Mouse (Mus musculus) ZHBTc4 (cell line): ENCODE measurements around the gene Uba1.

Experiments used
- DNase-seq: peaks from one replicate; pipeline ENCODE4 v3.0.0-alpha.2; 2011; ENCODE audit warnings: low read depth, low spot score

Gene Uba1

DNA sequence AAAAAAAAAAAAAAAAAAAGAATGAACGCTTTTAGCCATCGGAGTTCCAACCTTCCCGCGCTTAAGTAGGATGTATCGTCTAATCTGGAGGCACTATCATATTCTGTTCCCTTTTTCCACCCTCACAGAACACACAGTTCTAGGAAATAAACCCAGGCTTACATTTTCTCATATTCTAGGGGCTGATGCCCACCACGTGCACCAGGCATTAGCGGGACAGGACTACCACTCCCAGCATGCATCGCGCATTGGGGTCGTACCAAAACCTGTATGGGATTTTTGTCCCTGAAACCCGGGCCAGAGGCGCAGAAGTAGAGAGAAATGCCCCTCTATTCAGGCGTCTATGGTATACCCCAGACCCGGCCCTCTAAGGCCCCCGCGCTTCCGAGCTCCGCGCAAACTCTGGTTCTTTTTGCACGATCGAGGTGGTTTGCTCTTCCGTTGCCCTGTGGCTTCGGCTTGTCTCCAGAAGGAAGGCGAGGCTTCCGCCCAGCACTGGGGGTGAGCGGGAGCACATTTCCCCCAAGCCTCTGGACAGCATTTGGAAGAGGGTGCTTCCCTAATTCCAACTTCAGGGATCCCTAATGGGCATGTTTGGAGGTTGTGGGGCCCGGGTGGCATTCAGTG is at the start of gene Uba1:
Gene Uba1 (plus strand): TSS at position 301 of the 627 bp plus-strand sequence.
- peak; percentile 93 for DNase-seq

DNA sequence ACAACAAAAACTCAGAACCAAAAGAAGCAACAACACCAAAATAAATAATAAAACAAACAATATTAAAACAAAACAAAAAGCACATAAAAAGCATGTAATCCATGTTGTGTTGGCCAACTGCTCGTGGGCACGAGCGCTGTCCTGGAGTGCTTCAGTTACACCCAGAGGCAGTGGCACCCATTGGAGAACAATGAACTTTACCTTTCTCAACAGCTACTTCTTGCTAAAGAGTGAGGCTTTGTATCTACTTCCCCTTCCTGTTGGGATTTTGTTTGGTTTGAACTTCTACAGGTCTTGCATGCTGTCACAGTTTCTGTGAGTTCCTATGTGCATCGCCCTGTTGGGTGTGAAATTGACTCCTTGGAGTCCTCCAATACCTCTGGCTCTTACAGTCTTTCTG is 49.6 kb upstream of the Uba1 start:
- DNase-seq = no peak

DNA sequence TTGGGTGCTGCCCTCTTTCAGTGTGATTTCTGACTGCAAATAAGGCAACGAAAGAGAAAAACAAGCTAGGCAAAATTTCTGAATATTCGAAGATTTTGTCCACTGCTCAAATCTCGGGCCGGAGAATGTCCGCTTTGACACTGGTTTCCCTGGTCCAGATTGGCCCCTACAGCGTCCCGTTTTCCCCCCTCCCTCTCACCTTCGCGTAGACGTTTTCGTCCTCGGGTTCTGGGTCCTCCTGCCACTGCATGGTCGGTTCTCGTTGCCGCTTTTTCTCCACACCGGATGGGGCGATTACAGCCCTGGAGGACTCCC is 41.3 kb upstream of the Uba1 start:
- no peak for DNase-seq

DNA sequence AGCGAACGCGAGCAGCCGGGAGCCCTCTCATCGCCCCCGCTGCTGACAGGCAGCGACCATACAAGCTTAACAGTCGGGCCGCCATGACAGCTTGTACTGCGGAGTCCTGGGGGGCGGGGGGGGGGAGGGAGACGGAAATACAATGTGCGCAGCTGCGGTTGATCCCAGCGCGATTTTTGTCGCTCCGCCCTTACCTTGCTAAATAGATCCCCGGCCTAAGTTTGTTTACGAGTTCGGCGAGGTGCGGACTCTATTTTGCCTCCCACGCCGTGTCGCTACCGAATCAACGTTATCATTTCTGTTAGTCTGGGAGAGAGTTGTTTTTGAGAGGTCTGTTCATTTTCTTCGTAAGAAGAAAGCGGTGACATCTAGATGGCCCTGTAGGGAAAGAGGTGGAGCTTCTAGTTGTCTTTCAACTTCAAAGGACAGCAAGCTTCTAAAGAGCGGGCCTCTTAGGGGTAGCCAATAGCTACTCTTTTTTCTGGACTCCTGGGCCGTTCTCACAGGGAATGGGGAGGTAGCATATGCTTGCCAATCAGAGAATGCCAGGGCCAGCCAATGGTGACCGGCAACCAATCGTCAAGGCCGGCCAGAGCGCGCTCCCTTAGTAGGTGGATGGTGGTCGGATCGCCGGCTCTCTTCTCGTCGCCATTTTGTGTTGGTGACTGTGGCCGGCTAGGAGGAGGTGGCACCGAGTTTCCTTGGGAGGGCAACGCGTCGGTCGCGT is 40.8 kb upstream of the Uba1 start, which contains the start of the genes Rbm10 and Ndufb11:
Gene Rbm10 (plus strand): TSS at position 328 of the 727 bp plus-strand sequence.
Gene Ndufb11 (minus strand): TSS at position 444 of the 727 bp plus-strand sequence.
- peak; percentile 89 for DNase-seq

DNA sequence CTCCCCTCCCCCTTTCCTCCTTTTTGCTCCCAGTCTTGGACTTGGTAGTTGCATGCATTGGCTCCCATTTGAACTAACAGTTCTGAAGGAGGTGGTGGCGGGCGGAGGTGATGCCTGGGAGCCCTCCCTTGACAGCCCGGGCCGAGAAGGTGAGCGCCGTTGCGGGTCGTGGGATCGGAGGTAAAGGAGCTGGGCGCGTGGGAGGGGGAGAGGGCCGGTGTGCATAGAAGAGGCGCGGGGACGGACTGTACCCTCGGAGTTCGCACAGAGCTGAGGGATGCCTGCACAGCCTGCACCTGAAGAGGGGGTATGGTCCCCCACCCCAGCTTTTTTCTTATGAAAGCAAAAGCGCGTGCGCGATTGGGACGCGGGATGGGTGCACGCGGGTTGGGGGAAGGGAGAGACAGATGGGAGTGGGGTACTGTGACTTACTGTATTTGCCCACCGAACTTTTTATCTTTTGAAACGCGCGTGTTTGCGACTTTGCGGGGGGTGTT is 40.2 kb upstream of the Uba1 start:
- DNase-seq = no peak

DNA sequence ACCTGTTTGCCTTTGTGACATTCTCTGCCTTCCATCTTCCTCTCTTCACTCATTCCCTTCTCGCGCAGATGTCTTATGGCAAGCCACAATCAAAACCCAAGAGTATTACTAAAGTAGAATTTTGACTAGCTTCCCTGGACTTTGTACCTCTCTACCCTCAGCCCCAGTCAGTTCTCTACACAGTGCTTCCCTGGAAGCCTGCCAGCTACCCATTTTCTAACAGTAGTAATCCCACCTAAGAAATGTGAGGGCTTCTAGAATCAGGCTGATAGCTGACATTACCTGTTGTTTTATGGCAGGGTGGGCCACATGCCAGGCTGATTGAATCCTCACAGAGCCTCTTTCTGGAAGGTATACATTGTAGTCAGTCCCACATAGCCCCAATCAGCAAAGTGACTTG is 20.0 kb upstream of the Uba1 start:
- no peak for DNase-seq

DNA sequence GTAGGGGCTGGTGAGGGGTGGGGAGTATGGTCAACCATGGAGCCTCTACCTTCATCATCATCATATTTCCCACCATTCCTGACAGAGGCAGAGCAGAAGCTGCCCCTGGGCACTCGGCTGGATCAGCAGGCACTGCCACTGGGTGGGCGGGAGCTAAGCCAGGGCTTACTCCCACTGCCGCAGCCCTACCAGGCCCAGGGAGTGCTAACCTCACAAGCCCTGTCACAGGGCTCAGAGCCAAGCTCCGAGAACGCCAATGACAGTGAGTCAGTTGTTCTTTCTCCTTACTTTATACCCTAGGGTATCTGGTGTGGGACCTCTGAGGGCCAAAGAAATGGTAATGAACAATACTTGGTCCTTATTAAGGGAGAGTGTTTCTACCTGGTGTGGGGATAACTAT is 13.3 kb upstream of the Uba1 start:
- DNase-seq = no peak

DNA sequence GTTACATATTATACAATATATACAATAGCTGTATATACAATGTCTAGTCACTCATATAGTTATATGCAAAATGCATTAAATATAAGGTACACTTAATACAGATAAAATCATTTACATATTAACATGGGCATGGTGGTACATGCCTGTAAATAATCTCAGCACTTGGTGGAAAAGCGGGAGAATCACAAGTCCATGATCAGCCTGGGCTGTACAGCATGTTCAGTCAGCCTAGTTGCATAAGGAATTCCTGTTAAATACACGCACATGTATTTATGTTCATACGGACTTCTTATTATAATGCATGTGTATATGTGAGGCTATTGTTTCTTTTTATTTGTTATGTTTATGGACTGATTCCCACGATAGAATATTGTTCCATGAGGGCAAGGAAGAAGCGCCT is 533 bp upstream of the Uba1 start:
- DNase-seq = no peak

DNA sequence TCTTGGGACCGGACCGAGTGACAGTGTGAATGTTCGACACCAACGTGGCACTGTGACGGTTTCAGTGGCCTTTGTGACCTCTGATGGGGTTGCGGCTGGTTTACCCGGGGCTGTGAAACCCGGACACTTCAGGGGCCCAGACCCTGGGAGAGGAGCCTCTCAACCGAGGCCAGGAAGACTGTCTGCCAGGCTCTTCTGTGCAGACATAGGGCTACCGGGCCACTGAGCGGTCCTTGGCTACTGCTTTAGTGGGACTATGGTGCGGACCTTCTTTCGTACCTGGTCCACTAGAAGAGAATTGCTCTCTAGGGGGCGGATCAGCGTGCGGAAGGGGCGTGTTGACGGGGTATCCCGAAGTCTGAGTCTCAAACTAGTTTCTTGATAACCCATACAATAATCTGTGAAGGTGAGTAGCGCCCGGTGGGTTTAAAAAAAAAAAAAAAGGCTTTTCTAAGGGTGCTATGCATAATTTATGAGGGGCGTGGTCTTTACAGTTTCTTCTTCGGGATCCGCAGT is 823 bp downstream of the Uba1 start:
- peak; percentile 34 for DNase-seq

DNA sequence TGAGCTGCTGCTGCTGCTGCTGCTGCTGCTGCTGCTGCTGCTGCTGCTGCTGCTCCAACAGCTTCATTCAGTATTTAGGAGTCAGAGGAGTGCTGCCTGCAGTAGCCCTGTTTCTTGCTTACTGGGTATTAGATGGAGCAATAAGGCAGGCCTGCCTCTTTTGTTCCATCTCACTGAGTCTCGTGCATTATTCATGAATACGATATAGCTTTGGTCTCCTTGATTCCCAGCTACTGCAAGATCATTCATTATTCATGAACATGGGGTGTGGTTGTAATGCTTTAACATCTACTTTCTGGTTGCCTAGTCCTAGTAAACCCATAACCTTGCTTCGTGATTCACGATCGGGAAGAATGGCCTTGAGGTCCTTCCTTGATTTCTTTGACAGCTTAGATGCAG is 4.2 kb downstream of the Uba1 start:
- DNase-seq = no peak

DNA sequence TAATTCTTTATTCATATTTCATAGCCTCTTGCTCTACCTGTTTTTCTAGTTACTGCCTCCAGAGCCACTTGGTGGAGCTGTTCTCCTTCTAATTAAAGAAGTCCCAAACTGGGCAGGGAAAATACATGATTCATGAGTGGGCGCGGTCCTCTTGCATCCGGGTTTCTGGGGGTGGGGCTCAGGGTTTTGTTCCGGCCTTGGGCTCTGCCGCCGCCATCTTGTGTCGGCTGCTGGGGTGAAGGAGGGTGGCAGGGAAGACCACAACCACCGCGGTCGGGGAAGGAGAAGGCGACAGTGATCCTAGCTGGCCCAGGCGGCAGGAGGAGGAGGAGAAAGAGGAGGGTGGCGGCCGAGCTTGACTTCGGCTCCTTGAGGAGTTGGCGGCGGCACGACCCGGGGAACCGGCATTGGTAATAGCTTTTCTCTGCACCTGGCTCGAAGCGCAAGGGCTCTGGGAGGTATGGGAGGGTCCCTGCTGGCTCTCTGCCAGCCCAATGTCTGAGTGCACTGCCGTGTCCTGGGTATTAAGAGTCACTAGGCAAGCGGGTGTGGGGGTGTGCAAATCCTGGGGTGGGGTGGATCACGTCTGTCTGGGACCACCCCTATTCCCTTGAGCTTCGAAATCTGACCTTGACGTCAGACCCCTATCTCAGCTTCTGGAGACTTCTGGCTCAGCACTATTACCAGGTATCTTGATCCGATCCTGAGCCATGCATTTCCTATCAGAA is 4.8 kb downstream of the Uba1 start:
- peak; percentile 93 for DNase-seq

DNA sequence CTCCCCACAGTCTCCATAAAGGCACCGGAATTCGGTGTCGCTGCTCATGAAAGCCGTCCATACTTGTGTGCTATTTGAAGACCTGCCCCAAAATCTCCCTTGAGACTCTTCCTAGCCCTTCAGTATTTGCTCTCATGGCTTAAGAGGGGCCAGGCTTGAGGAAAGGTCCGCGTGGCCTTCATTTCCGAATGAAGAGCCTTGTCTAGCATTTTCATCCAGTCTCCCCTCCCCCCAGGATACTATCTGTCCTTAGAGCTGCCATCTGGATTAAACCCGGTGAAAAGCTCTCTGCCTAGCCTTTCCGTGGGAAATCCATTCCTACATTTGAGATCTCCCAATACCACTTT is 5.3 kb downstream of the Uba1 start:
- no peak for DNase-seq

DNA sequence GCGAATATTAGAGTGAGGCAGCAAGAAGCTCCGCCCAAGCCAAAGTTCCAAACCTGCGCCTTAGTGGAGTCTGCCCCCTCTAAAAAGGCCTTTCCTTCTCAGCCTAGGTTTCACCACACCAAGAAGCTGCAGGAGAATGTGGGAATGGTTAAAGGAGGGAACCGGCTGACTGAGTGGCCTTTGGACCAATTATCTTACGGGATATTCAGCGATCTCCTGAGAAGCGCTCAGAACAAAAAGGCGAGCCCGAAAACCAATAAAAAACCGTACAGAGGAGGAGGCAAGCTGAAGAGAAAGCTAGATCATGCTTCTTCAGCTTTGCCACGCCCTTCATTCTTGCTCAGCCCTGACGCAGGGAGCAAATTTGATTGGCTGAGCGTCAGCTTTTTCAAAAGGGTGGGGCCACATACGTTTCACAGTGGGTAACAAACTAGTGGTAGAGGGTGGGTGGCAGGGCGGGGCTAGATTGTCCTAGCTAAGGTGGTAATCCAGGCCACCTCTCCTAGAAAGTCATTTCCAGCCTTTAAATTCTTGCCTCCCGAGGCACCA is 29.5 kb downstream of the Uba1 start, which contains the start of gene Cdk16:
Gene Cdk16 (plus strand): TSS at position 436 of the 549 bp plus-strand sequence.
- peak; percentile 94 for DNase-seq

DNA sequence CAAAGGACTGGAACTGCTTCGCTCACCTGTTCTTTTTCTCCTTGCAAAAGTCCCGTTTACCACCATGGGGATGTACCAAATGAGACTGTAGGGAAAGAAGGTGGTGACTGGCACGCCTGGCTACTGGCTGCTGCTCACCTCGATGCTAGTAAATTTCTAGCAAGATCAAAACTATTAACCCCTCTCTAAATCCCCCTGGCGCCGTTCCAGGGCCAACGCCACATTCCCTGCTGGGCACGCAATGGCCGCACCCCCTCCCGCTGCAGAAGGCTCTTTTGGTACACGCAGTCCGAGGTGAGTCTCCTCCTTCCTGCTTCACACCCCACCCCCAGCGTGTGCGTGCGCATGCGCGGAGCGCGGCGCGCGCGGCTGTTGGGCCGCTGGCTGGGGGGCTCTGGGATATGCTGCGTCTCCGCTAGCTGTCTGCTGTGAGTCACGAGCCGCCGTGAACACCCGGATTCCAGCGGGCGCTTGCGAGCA is 30.0 kb downstream of the Uba1 start:
- DNase-seq = peak; percentile 92

DNA sequence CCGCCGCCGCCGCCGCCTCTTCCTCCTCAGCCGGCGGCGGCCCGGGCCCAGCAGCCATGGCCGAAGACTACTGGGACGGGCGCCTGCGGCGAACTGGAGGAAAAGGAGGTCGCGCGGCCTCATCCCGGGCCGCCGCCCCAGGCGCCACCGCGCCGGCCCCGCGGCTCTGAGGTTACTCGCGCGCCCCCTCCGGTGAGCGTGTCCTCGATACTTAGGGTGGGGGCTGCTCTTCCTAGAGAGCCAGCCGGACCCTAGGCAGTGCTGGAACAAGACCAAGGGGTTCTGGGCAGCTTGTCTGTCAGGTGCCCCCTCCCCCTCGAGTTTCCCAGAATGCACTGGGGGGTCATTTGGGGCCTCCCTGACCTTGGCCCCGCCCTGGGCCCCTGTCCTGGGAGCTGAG is 30.5 kb downstream of the Uba1 start:
- peak; percentile 76 for DNase-seq

DNA sequence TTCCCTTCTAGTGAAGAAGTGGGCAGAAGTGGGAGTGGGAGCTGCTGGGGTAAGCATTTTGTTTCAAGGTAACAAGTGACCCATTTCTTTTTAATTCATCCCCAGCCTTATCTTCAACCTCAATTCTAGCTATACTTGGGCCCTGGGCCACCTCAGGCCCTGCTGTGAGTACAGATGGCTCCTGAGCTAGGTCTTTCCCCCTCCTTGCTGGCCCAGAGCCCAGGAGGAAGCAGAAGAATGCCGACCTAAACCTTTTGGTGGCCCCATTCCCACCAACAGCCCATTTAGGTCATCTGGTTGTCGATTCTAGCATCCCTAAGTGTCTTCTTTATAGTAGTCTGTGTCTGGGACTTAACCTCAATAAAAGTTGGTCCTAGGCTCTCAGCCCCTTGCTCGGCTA is 33.4 kb downstream of the Uba1 start:
- DNase-seq = no peak

DNA sequence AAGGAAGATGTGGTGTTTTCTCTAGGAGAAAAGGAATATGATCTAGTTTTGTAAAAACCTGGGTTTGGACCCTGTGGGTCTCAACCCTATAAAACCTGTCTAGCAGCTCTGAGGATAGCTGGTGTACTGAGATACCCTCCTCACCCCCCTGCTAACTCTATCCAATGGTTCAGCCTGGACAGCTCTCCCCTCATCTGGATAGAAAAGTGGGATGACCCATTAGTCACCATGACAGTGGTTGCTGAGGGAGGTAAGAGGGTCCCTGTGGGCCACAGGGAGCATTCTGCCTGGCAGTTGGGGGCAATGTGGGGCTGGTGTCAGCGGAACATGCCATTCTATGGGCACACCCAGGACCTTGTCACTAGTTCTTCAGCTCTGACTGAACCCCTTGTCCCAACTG is 34.5 kb downstream of the Uba1 start:
- DNase-seq = peak; percentile 19

DNA sequence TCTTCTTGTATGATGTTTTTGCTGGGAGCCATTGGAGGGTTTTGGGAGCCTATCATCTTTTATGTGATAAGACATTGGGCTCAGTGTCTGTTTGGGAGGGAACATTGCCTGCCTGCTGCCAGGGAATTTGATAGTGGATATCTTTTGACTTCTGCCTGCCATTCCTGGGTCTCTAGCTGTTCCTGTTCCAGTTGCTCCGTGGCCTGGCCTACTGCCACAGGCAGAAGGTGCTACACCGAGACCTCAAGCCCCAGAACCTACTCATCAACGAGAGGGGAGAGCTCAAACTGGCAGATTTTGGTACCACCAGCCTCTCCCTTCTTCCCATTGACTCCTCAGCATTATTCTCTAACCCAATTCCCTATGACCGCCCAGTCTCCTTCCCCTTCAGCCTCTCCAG is 37.7 kb downstream of the Uba1 start:
- no peak for DNase-seq

DNA sequence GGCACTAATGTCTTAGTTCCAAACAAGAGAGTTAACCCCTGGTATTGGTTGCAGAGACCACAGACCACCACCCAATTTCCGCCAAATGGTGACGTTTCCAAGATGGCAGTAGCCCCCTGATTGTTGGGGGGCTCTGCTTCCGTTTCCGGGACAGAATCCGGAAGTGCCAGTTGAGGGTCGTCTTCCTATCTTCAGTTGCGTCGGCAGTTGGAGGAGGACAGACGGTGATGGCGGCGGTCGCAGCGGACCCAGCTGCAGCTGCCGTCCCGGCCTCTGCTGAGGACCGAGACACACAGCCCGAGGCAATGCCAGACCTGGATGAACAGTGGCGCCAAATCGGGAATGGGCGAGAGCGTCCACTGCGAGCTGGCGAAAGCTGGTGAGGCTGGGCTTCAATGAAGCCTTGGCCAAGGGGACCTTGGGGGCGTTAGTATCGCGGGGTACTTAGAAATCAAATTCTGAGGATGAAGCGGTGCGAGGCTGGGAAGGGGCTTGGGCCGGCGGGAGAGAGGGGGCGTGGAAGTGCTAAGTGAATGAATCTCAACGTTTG is 45.7 kb downstream of the Uba1 start, which contains the start of gene Usp11:
Gene Usp11 (plus strand): TSS at position 166 of the 550 bp plus-strand sequence.
- DNase-seq = no peak

DNA sequence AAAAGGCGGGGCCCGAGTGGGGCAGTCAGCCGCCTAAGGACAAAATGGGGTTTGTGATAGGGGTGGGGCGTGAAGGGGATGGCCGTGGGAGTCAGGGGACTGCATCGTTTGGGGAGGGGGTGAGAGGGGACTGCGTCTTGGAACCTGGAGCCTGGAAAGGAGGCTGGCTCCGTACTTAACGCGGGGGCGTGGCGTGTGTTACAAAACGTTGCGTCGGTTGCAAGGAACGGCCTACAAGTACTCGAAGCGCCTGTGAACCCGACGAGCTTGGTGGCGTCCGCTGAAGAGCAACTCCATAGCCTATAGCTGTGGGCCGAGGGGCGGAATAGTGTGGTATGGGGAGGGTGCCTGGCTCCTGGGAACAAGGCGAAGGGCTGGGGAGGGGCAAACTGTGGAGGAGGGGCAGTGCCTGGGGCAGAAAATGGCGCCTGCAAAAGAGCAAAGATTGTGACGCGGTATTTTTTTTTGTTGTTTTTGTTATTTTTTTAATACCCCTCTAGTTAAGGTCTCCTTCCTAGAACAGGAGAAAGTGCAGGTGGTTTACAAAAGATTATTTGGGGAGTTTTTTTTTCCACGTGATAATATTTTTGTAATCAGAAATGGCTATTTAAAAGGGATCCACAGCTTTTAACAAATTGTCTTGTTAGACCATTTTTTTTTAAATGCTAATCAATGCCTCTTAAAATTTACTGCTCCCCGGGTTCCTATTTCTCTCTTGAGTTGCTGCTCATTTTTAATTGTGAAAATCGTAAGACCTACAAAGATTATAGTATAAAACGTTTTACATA is 46.4 kb downstream of the Uba1 start:
- peak; percentile 95 for DNase-seq

DNA sequence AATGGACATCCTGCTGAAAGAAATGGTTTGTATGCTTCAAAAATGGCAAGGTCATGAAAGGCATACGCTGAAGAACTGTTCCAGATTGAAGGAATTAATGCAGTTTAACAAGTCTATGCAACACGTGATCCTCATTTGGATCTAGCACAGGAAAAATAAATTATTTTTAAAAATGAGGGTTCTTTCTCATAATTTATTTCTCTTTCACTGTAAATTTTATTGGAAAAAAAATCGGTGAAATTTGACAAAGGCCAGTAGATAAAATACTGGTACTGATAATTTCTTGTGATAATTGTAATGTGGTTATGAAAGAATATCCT is 46.9 kb downstream of the Uba1 start:
- no peak for DNase-seq
